Mouse (Mus musculus) intestine, postnatal 0 days (tissue): Measurements from ENCODE around the gene Pdpk1. TPM values are rescaled to one million over a fixed set of nuclear protein-coding genes. Genes with fewer than 3 reads are reported as not detected.

Source experiments
- ATAC-seq: fragments of 200-750 bp; cut with Nextera tagmentation; 2 replicates; pipeline ENCODE4 v1.8.0; 2017; ENCODE audit warnings: mild to moderate bottlenecking, moderate TSS enrichment, moderate library complexity
- H3K27ac ChIP-seq: fragments of 300-500 bp; sonication (generic); 2 replicates; pipeline ENCODE4 v1.5.1; 2014; ENCODE audit warnings: mild to moderate bottlenecking, low read depth, low read length, moderate library complexity
- H3K27me3 ChIP-seq: fragments of 300-500 bp; sonication (generic); replicated peaks from 2 replicates; pipeline ENCODE4 v1.6.1; 2014; ENCODE audit warnings: low read length, mixed read lengths; ENCODE audit not compliant: control insufficient read depth, insufficient read depth
- H3K36me3 ChIP-seq: fragments of 300-500 bp; sonication (generic); 2 replicates; pipeline ENCODE4 v1.6.1; 2014; ENCODE audit warnings: mild to moderate bottlenecking, moderate library complexity; ENCODE audit not compliant: control insufficient read depth, insufficient read depth
- H3K4me1 ChIP-seq: fragments of 300-500 bp; sonication (generic); replicated peaks from 2 replicates; pipeline ENCODE4 v1.6.1; 2014; ENCODE audit warnings: antibody characterized with exemption, low read length, mixed read lengths; ENCODE audit not compliant: control insufficient read depth, insufficient read depth
- H3K4me2 ChIP-seq: fragments of 300-500 bp; sonication (generic); replicated peaks from 2 replicates; pipeline ENCODE4 v1.6.1; 2014; ENCODE audit warnings: low read depth, mild to moderate bottlenecking, moderate library complexity
- H3K4me3 ChIP-seq: fragments of 300-500 bp; sonication (generic); 2 replicates; pipeline ENCODE4 v1.5.1; 2014; ENCODE audit warnings: low read depth, low read length
- H3K9ac ChIP-seq: fragments of 300-500 bp; sonication (generic); 2 replicates; pipeline ENCODE4 v1.6.1; 2014; ENCODE audit warnings: mild to moderate bottlenecking, low read depth, low read length
- H3K9me3 ChIP-seq: fragments of 300-500 bp; sonication (generic); 2 replicates; pipeline ENCODE4 v1.6.1; 2016; ENCODE audit warnings: mixed run types; ENCODE audit not compliant: control insufficient read depth
- CTCF ChIP-seq: sonication (generic); IDR thresholded peaks from 2 replicates; pipeline ENCODE4 v1.5.1; 2016; ENCODE audit warnings: low read depth, mild to moderate bottlenecking, control low read depth, antibody characterized with exemption, moderate library complexity
- WGBS: fragments of 180-500 bp; shearing (Covaris S2); extraction: QIAGEN DNeasy Blood & Tissue Kit; methylation state at CpG from one replicate; pipeline ENCODE4 v1.1.7; 2014; 5-methylcytosine and 5-hydroxymethylcytosine counted together
- polyA plus RNA-seq: library from polyadenylated mRNA; unstranded; fragments of >200 nt; fragmentation: Nextera tagmentation; extraction: Ambion mirVana; gene quantifications from 2 replicates; pipeline ENCODE4 v1.2.1, GENCODE M21; 2015

Gene Pdpk1
- polyA plus RNA-seq, 1 experiment from 2014 or later = 24.7 TPM

GRCm38 (mm10) chr17:24170729-24171128 lies 20.0 kb upstream of the Pdpk1 start:
- WGBS = 78% methylated on average over 5 of the region's 5 CpGs
- no peaks in the 10 kb centered on the region for H3K27me3 ChIP-seq
- peaks cover 12% of the 10 kb centered on the region for H3K36me3 ChIP-seq
- no peaks in the 10 kb centered on the region for H3K4me1 ChIP-seq
- H3K9me3 ChIP-seq = no peaks in the 10 kb centered on the region
- no peak overlapping the region for H3K9ac ChIP-seq
- no peak overlapping the region for H3K4me3 ChIP-seq
- ATAC-seq = no peak
- no peak overlapping the region for H3K4me2 ChIP-seq
- TF ChIP-seq CTCF = no peak
- peak overlapping the region; percentile 15; the same call in 1 of the 2 replicates for H3K27ac ChIP-seq

GRCm38 (mm10) chr17:24170125-24170524 lies 19.4 kb upstream of the Pdpk1 start:
- H3K36me3 ChIP-seq = peaks cover 18% of the 10 kb centered on the region
- TF ChIP-seq CTCF = no peak
- H3K9ac ChIP-seq = peak overlapping the region; percentile 91
- WGBS = 50% methylated on average over 3 of the region's 3 CpGs
- H3K4me3 ChIP-seq = peak overlapping the region; percentile 82
- H3K27me3 ChIP-seq = no peaks in the 10 kb centered on the region
- H3K4me1 ChIP-seq = no peaks in the 10 kb centered on the region
- ATAC-seq = no peak
- H3K4me2 ChIP-seq = peak overlapping the region; percentile 77
- H3K9me3 ChIP-seq = no peaks in the 10 kb centered on the region
- H3K27ac ChIP-seq = 0 out of 2 replicates have a peak overlapping the region, but pooled peaks have one; percentile 15

- H3K4me2 ChIP-seq = peak within 1 kb of the TSS; percentile 77
- peak; percentile 46 for TF ChIP-seq CTCF
- H3K27me3 ChIP-seq = no peaks in the 10 kb centered on the region
- peaks cover 18% of the 10 kb centered on the region for H3K36me3 ChIP-seq
- H3K27ac ChIP-seq = peak within 1 kb of the TSS; percentile 93
- WGBS = under 1% methylated on average over 58 of the region's 58 CpGs
- no peaks in the 10 kb centered on the region for H3K9me3 ChIP-seq
- peak within 1 kb of the TSS; percentile 82 for H3K4me3 ChIP-seq
- H3K4me1 ChIP-seq = no peaks in the 10 kb centered on the region
- peak; percentile 77 for ATAC-seq
- peak within 1 kb of the TSS; percentile 91 for H3K9ac ChIP-seq
Measured at GRCm38 (mm10) chr17:24169317-24170065, 18.8 kb upstream of the Pdpk1 start, which contains the start of gene Atp6v0c. Gene Atp6v0c (minus strand): TSS chr17:24169702.

- no peaks in the 10 kb centered on the region for H3K9me3 ChIP-seq
- no peaks in the 10 kb centered on the region for H3K27me3 ChIP-seq
- H3K36me3 ChIP-seq = peaks cover 18% of the 10 kb centered on the region
- peak overlapping the region; percentile 77 for H3K4me2 ChIP-seq
- no peaks in the 10 kb centered on the region for H3K4me1 ChIP-seq
- H3K9ac ChIP-seq = peak overlapping the region; percentile 91
- no peak for TF ChIP-seq CTCF
- peak; percentile 35 for ATAC-seq
- peak overlapping the region; percentile 93 for H3K27ac ChIP-seq
- H3K4me3 ChIP-seq = peak overlapping the region; percentile 82
- 1% methylated on average over 40 of the region's 41 CpGs for WGBS
Measured at GRCm38 (mm10) chr17:24168590-24169277, 18.0 kb upstream of the Pdpk1 start.

GRCm38 (mm10) chr17:24167891-24168505 lies 17.3 kb upstream of the Pdpk1 start:
- 35% methylated on average over 7 of the region's 7 CpGs for WGBS
- Histone ChIP-seq H3K36me3 (peaks cover 18% of the 10 kb centered on the region), H3K27ac (peak overlapping the region; percentile 93), H3K9me3 (no peaks in the 10 kb centered on the region), H3K4me1 (no peaks in the 10 kb centered on the region), H3K4me3 (peak overlapping the region; percentile 82), H3K4me2 (peak overlapping the region; percentile 77), H3K9ac (peak overlapping the region; percentile 91), H3K27me3 (no peaks in the 10 kb centered on the region)
- no peak for TF ChIP-seq CTCF
- ATAC-seq = no peak

- Histone ChIP-seq H3K27me3 (no peaks in the 10 kb centered on the region), H3K4me1 (0 out of 2 replicates have a peak, but pooled peaks cover 4% of the 10 kb centered on the region), H3K27ac (0 out of 2 replicates have a peak overlapping the region, but pooled peaks have one; percentile 15), H3K4me3 (no peak overlapping the region), H3K4me2 (peak overlapping the region; percentile 77), H3K36me3 (peaks cover 18% of the 10 kb centered on the region), H3K9me3 (no peaks in the 10 kb centered on the region), H3K9ac (no peak overlapping the region)
- 68% methylated on average over 6 of the region's 6 CpGs for WGBS
- TF ChIP-seq CTCF = no peak
- ATAC-seq = no peak
Measured at GRCm38 (mm10) chr17:24167120-24167519, 16.4 kb upstream of the Pdpk1 start.
